Mouse (Mus musculus): ENCODE measurements around the gene Ckap2. TPM values are rescaled to one million over a fixed set of nuclear protein-coding genes. Genes with fewer than 3 reads are reported as not detected.

Gene Ckap2
- polyA plus RNA-seq, 1 experiment: 5.7 TPM

GRCm38 (mm10) chr8:22150345-22150663 lies 35.3 kb downstream of the Ckap2 start:
- no peak for DNase-seq (ENCODE audit: low read depth, low spot score)

GRCm38 (mm10) chr8:22149643-22150344 lies 35.8 kb downstream of the Ckap2 start:
- 48% methylated on average over 11 of the region's 11 CpGs for WGBS
- no peak for DNase-seq (ENCODE audit: low read depth, low spot score)

More at GRCm38 (mm10) chr8:22150345-22150663, 35.3 kb downstream of the Ckap2 start:
- WGBS: 14% methylated on average over 3 of the region's 3 CpGs

- 97% methylated on average over 7 of the region's 7 CpGs for WGBS
These were observed 37.3 kb downstream of the Ckap2 start for GRCm38 (mm10) chr8:22148367-22148740.

GRCm38 (mm10) chr8:22147706-22148366 lies 37.8 kb downstream of the Ckap2 start:
- DNase-seq (ENCODE audit: low read depth, low spot score): no peak
- 91% methylated on average over 9 of the region's 9 CpGs for WGBS

More at GRCm38 (mm10) chr8:22148367-22148740, 37.3 kb downstream of the Ckap2 start:
- DNase-seq (ENCODE audit: low read depth, low spot score): no peak

GRCm38 (mm10) chr8:22145831-22146230 lies 39.8 kb downstream of the Ckap2 start:
- 84% methylated on average over 6 of the region's 6 CpGs for WGBS

GRCm38 (mm10) chr8:22143764-22144491 lies 41.7 kb downstream of the Ckap2 start:
- DNase-seq (ENCODE audit: low read depth, low spot score): no peak
- 91% methylated on average over 1 of the region's 1 CpGs for WGBS

More at GRCm38 (mm10) chr8:22145831-22146230, 39.8 kb downstream of the Ckap2 start:
- DNase-seq (ENCODE audit: low read depth, low spot score): no peak

GRCm38 (mm10) chr8:22142592-22142991 lies 43.0 kb downstream of the Ckap2 start:
- DNase-seq (ENCODE audit: low read depth, low spot score): no peak
- WGBS: 87% methylated on average over 4 of the region's 4 CpGs

- DNase-seq (ENCODE audit: low read depth, low spot score): no peak
- 92% methylated on average over 4 of the region's 4 CpGs for WGBS
These were observed 43.7 kb downstream of the Ckap2 start for GRCm38 (mm10) chr8:22141836-22142385.

- 27% methylated on average over 9 of the region's 9 CpGs for WGBS
These were observed 49.2 kb downstream of the Ckap2 start for GRCm38 (mm10) chr8:22136462-22136861.

GRCm38 (mm10) chr8:22134750-22135135 lies 50.9 kb downstream of the Ckap2 start:
- DNase-seq (ENCODE audit: low read depth, low spot score): no peak
- WGBS: 87% methylated on average over 5 of the region's 5 CpGs

More at GRCm38 (mm10) chr8:22136462-22136861, 49.2 kb downstream of the Ckap2 start:
- DNase-seq (ENCODE audit: low read depth, low spot score): peak; percentile 66

GRCm38 (mm10) chr8:22134078-22134749 lies 51.4 kb downstream of the Ckap2 start:
- WGBS: 93% methylated on average over 7 of the region's 7 CpGs

GRCm38 (mm10) chr8:22132062-22132461 lies 53.6 kb downstream of the Ckap2 start:
- peak; percentile 76 for DNase-seq (ENCODE audit: low read depth, low spot score)
- WGBS: 33% methylated on average over 12 of the region's 12 CpGs

More at GRCm38 (mm10) chr8:22134078-22134749, 51.4 kb downstream of the Ckap2 start:
- no peak for DNase-seq (ENCODE audit: low read depth, low spot score)

GRCm38 (mm10) chr8:22124220-22125152 lies 61.1 kb downstream of the Ckap2 start, which contains the start of gene Nek5:
Gene Nek5, minus strand, starts transcription at chr8:22125053.
- 1% methylated on average over 29 of the region's 29 CpGs for WGBS
- peak; percentile 61 for DNase-seq (ENCODE audit: low read depth, low spot score)

Other genes starting within 250 kb of the Ckap2 start
- not detected in 2 replicates for gene Defb35, start 247.5 kb downstream of the Ckap2 start, polyA plus RNA-seq (2012; rRNA removed)
- gene Defb13, start 239.1 kb downstream of the Ckap2 start, polyA plus RNA-seq (2012; rRNA removed): not detected in 2 replicates
- gene Fam90a1a, start 227.1 kb downstream of the Ckap2 start, polyA plus RNA-seq (2012; rRNA removed): not detected in 2 replicates
- gene Ccdc70, start 216.0 kb downstream of the Ckap2 start, polyA plus RNA-seq (2012; rRNA removed): not detected in 2 replicates
- gene Atp7b, start 125.5 kb downstream of the Ckap2 start, polyA plus RNA-seq (2012; rRNA removed): 1.1 and 4.3 TPM in 2 replicates
- gene Alg11, start 125.1 kb downstream of the Ckap2 start, polyA plus RNA-seq (2012; rRNA removed): 3.3 and 5.0 TPM in 2 replicates
- 0.07 and 0.16 TPM in 2 replicates for gene Nek5, start 60.8 kb downstream of the Ckap2 start, polyA plus RNA-seq (2012; rRNA removed)
- gene Nek3, start 19.4 kb downstream of the Ckap2 start, polyA plus RNA-seq (2012; rRNA removed): 3.9 and 7.9 TPM in 2 replicates
- 9.2 and 10.4 TPM in 2 replicates for gene Vps36, start 7.0 kb upstream of the Ckap2 start, polyA plus RNA-seq (2012; rRNA removed)
- 1.1 and 1.5 TPM in 2 replicates for gene Thsd1, start 41.5 kb upstream of the Ckap2 start, polyA plus RNA-seq (2012; rRNA removed)
- not detected in 2 replicates for gene Tpte, start 97.6 kb upstream of the Ckap2 start, polyA plus RNA-seq (2012; rRNA removed)
- gene Slc25a15, start 212.8 kb upstream of the Ckap2 start, polyA plus RNA-seq (2012; rRNA removed): 34.1 and 84.3 TPM in 2 replicates
- 10.9 and 13.9 TPM in 2 replicates for gene Mrps31, start 225.5 kb upstream of the Ckap2 start, polyA plus RNA-seq (2012; rRNA removed)

Measured in large intestine, adult 2 months (tissue).